Mouse (Mus musculus): Measurements from ENCODE around the gene Srp68. TPM values are rescaled to one million over a fixed set of nuclear protein-coding genes. Genes with fewer than 3 reads are reported as not detected.

Gene Srp68
- 10 to 100 TPM; 46.5 to 50.4 TPM for total RNA-seq (2023)

GRCm38 (mm10) chr11:116274045-116274666 lies at the start of gene Srp68:
Gene Srp68 (minus strand): TSS chr11:116274217.

GRCm38 (mm10) chr11:116307019-116307725 lies 33.2 kb upstream of the Srp68 start, which contains the start of gene Exoc7:
Gene Exoc7 (minus strand): TSS chr11:116307233.

GRCm38 (mm10) chr11:116280751-116281663 lies 7.0 kb upstream of the Srp68 start, which contains the start of gene Galr2:
Gene Galr2 (plus strand): TSS chr11:116280939.

GRCm38 (mm10) chr11:116237742-116238395 lies 36.1 kb downstream of the Srp68 start, which contains the start of gene Evpl:
Gene Evpl (minus strand): TSS chr11:116238077.

GRCm38 (mm10) chr11:116198639-116199531 lies 75.1 kb downstream of the Srp68 start, which contains the start of the genes Ten1 and Acox1:
Gene Ten1 (plus strand): TSS chr11:116198855.
Gene Acox1 (minus strand): TSS chr11:116199045.

Other genes starting within 250 kb of the Srp68 start
- 1,000 to 10,000 TPM; 3,280 to 3,497 TPM for gene H3f3b, start 246.3 kb downstream of the Srp68 start, total RNA-seq (2023)
- 10 to 100 TPM; 32.3 to 41.4 TPM for gene Unk, start 243.9 kb downstream of the Srp68 start, total RNA-seq (2023)
- 10 to 100 TPM; 47.4 to 55.6 TPM for gene Unc13d, start 196.3 kb downstream of the Srp68 start, total RNA-seq (2023)
- 100 to 1,000 TPM; 155 to 164 TPM for gene Wbp2, start 187.2 kb downstream of the Srp68 start, total RNA-seq (2023)
- gene Trim47, start 147.0 kb downstream of the Srp68 start, total RNA-seq (2023): 10 to 100 TPM; 13.8 to 15.7 TPM
- gene Trim65, start 143.1 kb downstream of the Srp68 start, total RNA-seq (2023): 10 to 100 TPM; 28.0 to 31.9 TPM
- 10 to 100 TPM; 27.5 to 28.3 TPM for gene Mrpl38, start 135.3 kb downstream of the Srp68 start, total RNA-seq (2023)
- 10 to 100 TPM; 16.6 to 20.0 TPM for gene Fbf1, start 106.1 kb downstream of the Srp68 start, total RNA-seq (2023)
- gene Ten1, start 75.4 kb downstream of the Srp68 start, total RNA-seq (2023): 10 to 100 TPM; 44.9 to 53.1 TPM
- 10 to 100 TPM; 42.6 to 47.8 TPM for gene Acox1, start 75.2 kb downstream of the Srp68 start, total RNA-seq (2023)
- gene Evpl, start 36.1 kb downstream of the Srp68 start, total RNA-seq (2023): not detected
- not detected for gene Galr2, start 6.7 kb upstream of the Srp68 start, total RNA-seq (2023)
- 10 to 100 TPM; 31.6 to 50.9 TPM for gene Exoc7, start 33.0 kb upstream of the Srp68 start, total RNA-seq (2023)
- under 1 TPM in 1 of 2 experiments, not detected in 1; 0.18 TPM for gene Foxj1, start 61.2 kb upstream of the Srp68 start, total RNA-seq (2023)
- 1 to 10 TPM; 3.2 to 3.4 TPM for gene Rnf157, start 138.8 kb upstream of the Srp68 start, total RNA-seq (2023)
- gene Ubald2, start 159.9 kb upstream of the Srp68 start, total RNA-seq (2023): 100 to 1,000 TPM in 1 of 2 experiments, 10 to 100 TPM in 1; 87.8 to 110 TPM
- under 1 TPM in 1 of 2 experiments, not detected in 1; 0.42 TPM for gene Qrich2, start 192.0 kb upstream of the Srp68 start, total RNA-seq (2023)
- gene Prpsap1, start 220.0 kb upstream of the Srp68 start, total RNA-seq (2023): 10 to 100 TPM; 51.4 to 61.2 TPM

Measured in monocyte, adult 59 days (primary cell).